ENCODE assay signal across 8 mouse cellular contexts in genomic region chr2:38286433-38286732, GRCm38 (mm10). TPM values are rescaled to one million over a fixed set of nuclear protein-coding genes. Genes with fewer than 3 reads are reported as not detected.
DNase-seq lines count a peak whose midpoint lies in the region; ATAC-seq and TF ChIP-seq lines count a peak whose summit lies in the region.

No protein-coding gene starts in this region.

- DNase-seq in heart, postnatal 4 days, result no peak
- DNase-seq in liver, embryonic 14.5 days (ENCODE audit: low read depth in 3 of 3, low spot score in 3 of 3), result peak; percentile 33 to 46 (median 42)
- peak; percentile 84 for DNase-seq in yolk sac, embryonic 10.5 days (ENCODE audit: low spot score)
- DNase-seq in spleen, postnatal 36 days (ENCODE audit: low spot score in 2 of 2), result no peak

- peak overlapping the region; percentile 88 to 95 for H3K4me3 ChIP-seq in heart, embryonic 14.5 days (ENCODE audit: control insufficient read depth in 1 of 2, insufficient read depth in 1 of 2, low read depth in 1 of 2, low read length in 2 of 2)
- H3K4me3 ChIP-seq in ES-Bruce4 (ENCODE audit: low read depth, low read length), result peak overlapping the region; percentile 85
- H3K4me3 ChIP-seq in forebrain, embryonic 13.5 days, result peak overlapping the region; percentile 85
- peak overlapping the region; percentile 74 to 91 for H3K4me3 ChIP-seq in liver, embryonic 14.5 days (ENCODE audit: insufficient read depth in 1 of 2, low read depth in 2 of 2, low read length in 2 of 2)

- peak overlapping the region; percentile 79 to 86; a peak in 3 of 4 replicates for H3K27ac ChIP-seq in heart, embryonic 14.5 days (replicated peaks in 1 of 2; ENCODE audit: control insufficient read depth in 1 of 2, insufficient read depth in 1 of 2, low read depth in 2 of 2, low read length in 2 of 2)
- no peak overlapping the region for H3K27ac ChIP-seq in ES-Bruce4 (ENCODE audit: insufficient read depth, low read length)
- H3K27ac ChIP-seq in forebrain, embryonic 13.5 days, result peak overlapping the region; percentile 91; the same call in 1 of the 2 replicates
- peak overlapping the region; percentile 84 for H3K27ac ChIP-seq in liver, embryonic 14.5 days

- H3K9ac ChIP-seq in heart, embryonic 14.5 days (ENCODE audit: low read length), result peak overlapping the region; percentile 94
- peak overlapping the region; percentile 85 for H3K9ac ChIP-seq in ES-Bruce4 (ENCODE audit: low read depth, poor library complexity, severe bottlenecking)
- peak overlapping the region; percentile 89 for H3K9ac ChIP-seq in forebrain, embryonic 13.5 days
- peak overlapping the region; percentile 94 for H3K9ac ChIP-seq in liver, embryonic 14.5 days (replicated peaks)

- no peak for TF ChIP-seq POLR2A in ES-Bruce4 (IDR thresholded peaks at IDR 0.05; ENCODE audit: insufficient read depth, low read length)

- peaks cover 7 to 17% of the 10 kb centered on the region in 2 experiments for H3K4me1 ChIP-seq in heart, embryonic 14.5 days (ENCODE audit: control insufficient read depth in 2 of 2, insufficient read depth in 2 of 2, low read length in 2 of 2)
- peaks cover 1% of the 10 kb centered on the region for H3K4me1 ChIP-seq in ES-Bruce4 (ENCODE audit: control insufficient read depth, insufficient read depth, low read length)
- H3K4me1 ChIP-seq in forebrain, embryonic 13.5 days, result peaks cover 26% of the 10 kb centered on the region
- peaks cover 20 to 29% of the 10 kb centered on the region in 2 experiments for H3K4me1 ChIP-seq in liver, embryonic 14.5 days (replicated peaks; ENCODE audit: control insufficient read depth in 2 of 2, insufficient read depth in 2 of 2, low read length in 1 of 2)

- no peak for TF ChIP-seq CTCF in ES-Bruce4 (IDR thresholded peaks at IDR 0.05; ENCODE audit: low read depth, low read length)
- no peak for TF ChIP-seq CTCF in liver, embryonic 14.5 days (IDR thresholded peaks at IDR 0.05; ENCODE audit: low read depth)

- no peak for TF ChIP-seq EP300 in ES-Bruce4 (IDR thresholded peaks at IDR 0.05; ENCODE audit: insufficient read depth, low read depth, low read length)
- no peak for TF ChIP-seq EP300 in liver, embryonic 14.5 days (IDR thresholded peaks at IDR 0.05; ENCODE audit: low read depth)

- H3K9me3 ChIP-seq in heart, embryonic 14.5 days (ENCODE audit: control insufficient read depth, low read length), result no peaks in the 10 kb centered on the region
- H3K9me3 ChIP-seq in ES-Bruce4 (replicated peaks; ENCODE audit: control insufficient read depth, insufficient read depth, low read length, poor library complexity, severe bottlenecking), result no peaks in the 10 kb centered on the region
- no peaks in the 10 kb centered on the region for H3K9me3 ChIP-seq in forebrain, embryonic 13.5 days (replicated peaks)
- no peaks in the 10 kb centered on the region for H3K9me3 ChIP-seq in liver, embryonic 14.5 days (ENCODE audit: control insufficient read depth, low read length)

- no peaks in the 10 kb centered on the region for H3K27me3 ChIP-seq in heart, embryonic 14.5 days (ENCODE audit: control insufficient read depth, insufficient read depth, low read length)
- no peaks in the 10 kb centered on the region for H3K27me3 ChIP-seq in ES-Bruce4 (ENCODE audit: control insufficient read depth, insufficient read depth, low read length, poor library complexity, severe bottlenecking)
- H3K27me3 ChIP-seq in forebrain, embryonic 13.5 days, result no peaks in the 10 kb centered on the region
- no peaks in the 10 kb centered on the region for H3K27me3 ChIP-seq in liver, embryonic 14.5 days (ENCODE audit: control insufficient read depth, insufficient read depth, low read length)

- peak overlapping the region; percentile 87 for H3K4me2 ChIP-seq in heart, embryonic 14.5 days (ENCODE audit: low read length)
- H3K4me2 ChIP-seq in forebrain, embryonic 13.5 days, result peak overlapping the region; percentile 80
- H3K4me2 ChIP-seq in liver, embryonic 14.5 days (ENCODE audit: low read depth), result peak overlapping the region; percentile 83

- no peaks in the 10 kb centered on the region for H3K36me3 ChIP-seq in heart, embryonic 14.5 days (ENCODE audit: control insufficient read depth, insufficient read depth, low read length)
- no peaks in the 10 kb centered on the region for H3K36me3 ChIP-seq in ES-Bruce4 (ENCODE audit: control insufficient read depth, insufficient read depth, low read length, poor library complexity, severe bottlenecking)
- no peaks in the 10 kb centered on the region for H3K36me3 ChIP-seq in forebrain, embryonic 13.5 days (ENCODE audit: poor library complexity, severe bottlenecking)
- H3K36me3 ChIP-seq in liver, embryonic 14.5 days (replicated peaks; ENCODE audit: control insufficient read depth, insufficient read depth, low read depth), result no peaks in the 10 kb centered on the region

- no peak for ATAC-seq in heart, embryonic 14.5 days (ENCODE audit: insufficient number of reproducible peaks, insufficient read depth, low FRiP score, low read depth)
- no peak; the same call in 1 of the 2 replicates for ATAC-seq in forebrain, embryonic 13.5 days
- ATAC-seq in liver, embryonic 14.5 days (ENCODE audit: insufficient read depth), result peak; percentile 64
- ATAC-seq in activated CD4-positive, CD25-positive, alpha-beta regulatory T cell, adult 4 months, result no peak

- 10% methylated on average over 4 of the region's 4 CpGs for whole genome bisulfite sequencing in heart, embryonic 14.5 days
- 8% methylated on average over 4 of the region's 4 CpGs for WGBS in forebrain, embryonic 13.5 days
- 4% methylated on average over 4 of the region's 4 CpGs for WGBS in liver, embryonic 14.5 days (ENCODE audit: insufficient replicate concordance)

RNA-seq across cellular contexts. Expression of gene Dennd1a, which starts 0.8 kb away (rescaled TPM):
- 9.2 and 12.1 TPM in 2 replicates for polyA plus RNA-seq in heart, embryonic 14.5 days (2014; fragmentation: Nextera tagmentation; extraction: Ambion mirVana)
- total RNA-seq in heart, postnatal 4 days (2021), result 10 to 100 TPM; 31.3 to 31.6 TPM
- 11.9 and 17.2 TPM in 2 replicates for polyA plus RNA-seq in ES-Bruce4 (2011; ENCODE audit: insufficient read depth, insufficient read length, low read depth, missing spikeins)
- polyA plus RNA-seq in forebrain, embryonic 13.5 days (2015; fragmentation: Nextera tagmentation; extraction: Ambion mirVana), result 17.7 and 19.9 TPM in 2 replicates
- polyA plus RNA-seq in liver, embryonic 14.5 days (2012; rRNA removed), result 6.5 and 6.9 TPM in 2 replicates
- 5.5 and 8.7 TPM in 2 replicates for polyA plus RNA-seq in liver, embryonic 14.5 days (2014; fragmentation: Nextera tagmentation; extraction: Ambion mirVana)
- polyA plus RNA-seq in activated CD4-positive, CD25-positive, alpha-beta regulatory T cell, adult 4 months (2017; shearing (Covaris generic)), result 10 to 100 TPM in 1 of 2 experiments, 1 to 10 TPM in 1; 8.8 to 13.4 TPM

RNA-seq across cellular contexts. Expression of gene Lhx2, which starts 52.7 kb away (rescaled TPM):
- 0.43 TPM in 1 of 2 replicates, not detected in the other for polyA plus RNA-seq in heart, embryonic 14.5 days (2014; fragmentation: Nextera tagmentation; extraction: Ambion mirVana)
- total RNA-seq in heart, postnatal 4 days (2021), result 1 to 10 TPM in 1 of 2 experiments, under 1 TPM in 1; 0.29 to 1.2 TPM
- polyA plus RNA-seq in ES-Bruce4 (2011; ENCODE audit: insufficient read depth, insufficient read length, low read depth, missing spikeins), result 0.36 TPM in 1 of 2 replicates, not detected in the other
- polyA plus RNA-seq in forebrain, embryonic 13.5 days (2015; fragmentation: Nextera tagmentation; extraction: Ambion mirVana), result 153 and 167 TPM in 2 replicates
- polyA plus RNA-seq in liver, embryonic 14.5 days (2012; rRNA removed), result 3.0 and 3.8 TPM in 2 replicates
- 1.4 and 2.5 TPM in 2 replicates for polyA plus RNA-seq in liver, embryonic 14.5 days (2014; fragmentation: Nextera tagmentation; extraction: Ambion mirVana)
- polyA plus RNA-seq in activated CD4-positive, CD25-positive, alpha-beta regulatory T cell, adult 4 months (2017; shearing (Covaris generic)), result not detected

Comparison
In these comparisons a context has a peak if more than half of its experiments do, and no peak if none do; other contexts are left out.
1. DNase-seq: peak in liver, embryonic 14.5 days (3 of 3) and yolk sac, embryonic 10.5 days (single experiment); none in heart, postnatal 4 days (single experiment) and spleen, postnatal 36 days (0 of 2).
2. RNA of gene Lhx2, which starts 52.7 kb away (polyA plus RNA-seq): 153 to 167 TPM in forebrain, embryonic 13.5 days; 1.4 to 3.8 TPM in liver, embryonic 14.5 days, 0.43 TPM in heart, embryonic 14.5 days, 0.36 TPM in ES-Bruce4 and not detected in activated CD4-positive, CD25-positive, alpha-beta regulatory T cell, adult 4 months; every median in the first group is over 10 times any median in the second.
3. Peak in every context shown above with its lines, with median percentiles within 50 percentile points of each other: H3K4me2 ChIP-seq, H3K4me3 ChIP-seq and H3K9ac ChIP-seq.